Mouse (Mus musculus) embryo, embryonic 10 days (tissue): Measurements from ENCODE around the gene Krt80.
A peak's percentile ranks its signal among the peaks of the same experiment; 100 is the strongest.

Source experiments
- DNase-seq: peaks from one replicate; pipeline ENCODE4 v3.0.0-alpha.2; 2015; ENCODE audit warnings: low spot score

Krt80 gene

GRCm38 (mm10) chr15:101316913-101317813 is 52.8 kb downstream of the Krt80 start:
- no peak for DNase-seq

GRCm38 (mm10) chr15:101316279-101316912 is 53.6 kb downstream of the Krt80 start:
- no peak for DNase-seq

GRCm38 (mm10) chr15:101315832-101316231 is 54.1 kb downstream of the Krt80 start:
- DNase-seq, result peak; percentile 92

GRCm38 (mm10) chr15:101315378-101315777 is 54.6 kb downstream of the Krt80 start:
- no peak for DNase-seq

- no peak for DNase-seq
These were observed 58.0 kb downstream of the Krt80 start for GRCm38 (mm10) chr15:101312006-101312405.

GRCm38 (mm10) chr15:101311087-101311770 is 58.7 kb downstream of the Krt80 start:
- no peak for DNase-seq

GRCm38 (mm10) chr15:101309493-101309892 is 60.5 kb downstream of the Krt80 start:
- no peak for DNase-seq

GRCm38 (mm10) chr15:101308440-101309348 is 61.3 kb downstream of the Krt80 start:
- DNase-seq, result no peak

- no peak for DNase-seq
These were observed 63.5 kb downstream of the Krt80 start for GRCm38 (mm10) chr15:101306459-101306858.

GRCm38 (mm10) chr15:101303830-101304229 is 66.1 kb downstream of the Krt80 start:
- no peak for DNase-seq

- no peak for DNase-seq
These were observed 67.8 kb downstream of the Krt80 start for GRCm38 (mm10) chr15:101302201-101302600.

- DNase-seq, result no peak
These were observed 69.8 kb downstream of the Krt80 start for GRCm38 (mm10) chr15:101300128-101300527.

- no peak for DNase-seq
These were observed 70.4 kb downstream of the Krt80 start for GRCm38 (mm10) chr15:101299480-101299960.

GRCm38 (mm10) chr15:101298550-101298949 is 71.4 kb downstream of the Krt80 start:
- peak; percentile 78 for DNase-seq

- DNase-seq, result no peak
These were observed 72.0 kb downstream of the Krt80 start for GRCm38 (mm10) chr15:101297988-101298387.
